ENCODE assay signal across 10 mouse cellular contexts in genomic region chr1:155074856-155075255, GRCm38 (mm10). TPM values are rescaled to one million over a fixed set of nuclear protein-coding genes. Genes with fewer than 3 reads are reported as not detected.
A peak's percentile ranks its signal among the peaks of the same experiment; 100 is the strongest.
DNase-seq lines count a peak whose midpoint lies in the region; ATAC-seq and TF ChIP-seq lines count a peak whose summit lies in the region.
"Had no signal": no experiment of that assay in that cellular context is flagged by ENCODE, and none has a peak within 500 bp of the region (broad histone marks: within the 10 kb centered on the region; RNA-seq: fewer than 3 reads in every experiment).

No protein-coding gene starts in this region.

- 48% methylated on average over 7 of the region's 7 CpGs for WGBS in liver, embryonic 11.5 days
- WGBS in liver, embryonic 16.5 days (ENCODE audit: insufficient replicate concordance): 54% methylated on average over 7 of the region's 7 CpGs
- 41% methylated on average over 7 of the region's 7 CpGs for WGBS in stomach, postnatal 0 days
- WGBS in hindbrain, embryonic 12.5 days: 67% methylated on average over 7 of the region's 7 CpGs

- no peak for ATAC-seq in liver, embryonic 11.5 days (replicated peaks; ENCODE audit: low FRiP score)
- peak; percentile 74 for ATAC-seq in liver, embryonic 16.5 days (ENCODE audit: low read depth)
- peak; percentile 91 for ATAC-seq in stomach, postnatal 0 days (ENCODE audit: low FRiP score, low TSS enrichment)
- ATAC-seq in hindbrain, embryonic 12.5 days (ENCODE audit: low FRiP score): no peak
- ATAC-seq in monocyte, adult 5-6 weeks (replicated peaks; ENCODE audit: insufficient number of reproducible peaks, low FRiP score, low TSS enrichment, poor library complexity, severe bottlenecking): no peak

- H3K4me3 ChIP-seq in liver, embryonic 11.5 days (ENCODE audit: low read depth, low read length): no peak overlapping the region
- H3K4me3 ChIP-seq in brown adipose tissue, adult 24 weeks (ENCODE audit: insufficient read depth, low read depth, low read length): no peak overlapping the region
- no peak overlapping the region for H3K4me3 ChIP-seq in liver, embryonic 16.5 days (ENCODE audit: low read depth, low read length)
- no peak overlapping the region for H3K4me3 ChIP-seq in stomach, postnatal 0 days (ENCODE audit: low read depth, low read length)
- H3K4me3 ChIP-seq in hindbrain, embryonic 12.5 days: no peak overlapping the region

- no peaks in the 10 kb centered on the region for H3K9me3 ChIP-seq in liver, embryonic 11.5 days (ENCODE audit: control insufficient read depth, low read length)
- no peaks in the 10 kb centered on the region for H3K9me3 ChIP-seq in liver, embryonic 16.5 days (replicated peaks; ENCODE audit: control insufficient read depth, low read length)
- H3K9me3 ChIP-seq in stomach, postnatal 0 days (ENCODE audit: control insufficient read depth, low read length): no peaks in the 10 kb centered on the region
- no peaks in the 10 kb centered on the region for H3K9me3 ChIP-seq in hindbrain, embryonic 12.5 days (replicated peaks)

- peaks cover 21% of the 10 kb centered on the region for H3K4me1 ChIP-seq in liver, embryonic 11.5 days (replicated peaks; ENCODE audit: control insufficient read depth, insufficient read depth, low read length)
- H3K4me1 ChIP-seq in brown adipose tissue, adult 24 weeks (ENCODE audit: control insufficient read depth, insufficient read depth, insufficient read length, low read length): peaks cover 55% of the 10 kb centered on the region
- H3K4me1 ChIP-seq in liver, embryonic 16.5 days (ENCODE audit: control insufficient read depth, low read depth, low read length): peaks cover 12% of the 10 kb centered on the region
- H3K4me1 ChIP-seq in stomach, postnatal 0 days (replicated peaks; ENCODE audit: control insufficient read depth, insufficient read depth): peaks cover 4% of the 10 kb centered on the region
- H3K4me1 ChIP-seq in hindbrain, embryonic 12.5 days: peaks cover 51% of the 10 kb centered on the region

- no peaks in the 10 kb centered on the region for H3K36me3 ChIP-seq in liver, embryonic 11.5 days (ENCODE audit: control insufficient read depth, insufficient read depth, low read length)
- H3K36me3 ChIP-seq in liver, embryonic 16.5 days (ENCODE audit: control insufficient read depth, insufficient read depth): no peaks in the 10 kb centered on the region
- H3K36me3 ChIP-seq in stomach, postnatal 0 days (ENCODE audit: control insufficient read depth, insufficient read depth, low read length): no peaks in the 10 kb centered on the region
- no peaks in the 10 kb centered on the region for H3K36me3 ChIP-seq in hindbrain, embryonic 12.5 days

- H3K4me2 ChIP-seq in liver, embryonic 11.5 days: no peak overlapping the region
- H3K4me2 ChIP-seq in liver, embryonic 16.5 days (ENCODE audit: low read depth, low read length): no peak overlapping the region
- no peak overlapping the region for H3K4me2 ChIP-seq in stomach, postnatal 0 days (replicated peaks; ENCODE audit: low read depth)
- no peak overlapping the region for H3K4me2 ChIP-seq in hindbrain, embryonic 12.5 days (replicated peaks)

- H3K27ac ChIP-seq in liver, embryonic 11.5 days (ENCODE audit: low read depth, low read length): no peak overlapping the region; the same call in 1 of the 2 replicates
- H3K27ac ChIP-seq in brown adipose tissue, adult 24 weeks (replicated peaks; ENCODE audit: low read depth, low read length): peak overlapping the region; percentile 12; the same call in 1 of the 2 replicates
- peak overlapping the region; percentile 60 for H3K27ac ChIP-seq in liver, embryonic 16.5 days (ENCODE audit: low read length)
- peak overlapping the region; percentile 85 for H3K27ac ChIP-seq in stomach, postnatal 0 days (replicated peaks)
- no peak overlapping the region for H3K27ac ChIP-seq in hindbrain, embryonic 12.5 days

- TF ChIP-seq CTCF in stomach, postnatal 0 days (IDR thresholded peaks at IDR 0.05; ENCODE audit: low read depth): peak; percentile 31

- peaks cover 7% of the 10 kb centered on the region; the same call in 1 of the 2 replicates for H3K27me3 ChIP-seq in liver, embryonic 11.5 days (replicated peaks; ENCODE audit: control insufficient read depth, insufficient read depth, low read length)
- H3K27me3 ChIP-seq in liver, embryonic 16.5 days (ENCODE audit: control insufficient read depth, insufficient read depth, low read depth, low read length): no peaks in the 10 kb centered on the region
- H3K27me3 ChIP-seq in stomach, postnatal 0 days (ENCODE audit: control insufficient read depth, insufficient read depth, low read length): no peaks in the 10 kb centered on the region
- H3K27me3 ChIP-seq in hindbrain, embryonic 12.5 days: no peaks in the 10 kb centered on the region

- DNase-seq in liver: peak; percentile 32
- no peak for DNase-seq in liver, embryonic 11.5 days (ENCODE audit: low spot score)
- peak; percentile 84 for DNase-seq in stomach, postnatal 0 days (ENCODE audit: low spot score)
- no peak for DNase-seq in spleen, adult 12 weeks (ENCODE audit: low spot score)
- DNase-seq: kidney, postnatal 14 days; midbrain, embryonic 14.5 days had no signal

- TF ChIP-seq EP300 in stomach, postnatal 0 days (optimal IDR thresholded peaks at IDR 0.05): peak; percentile 85

- no peak overlapping the region for H3K9ac ChIP-seq in liver, embryonic 11.5 days (ENCODE audit: low read depth, low read length)
- no peak overlapping the region for H3K9ac ChIP-seq in liver, embryonic 16.5 days (ENCODE audit: low read depth, low read length)
- H3K9ac ChIP-seq in stomach, postnatal 0 days (ENCODE audit: low read length): no peak overlapping the region
- no peak overlapping the region for H3K9ac ChIP-seq in hindbrain, embryonic 12.5 days

RNA-seq across cellular contexts. Expression of gene Ier5, which starts 24.6 kb away (rescaled TPM):
- polyA plus RNA-seq in liver, embryonic 11.5 days (2014; fragmentation: Nextera tagmentation; extraction: Ambion mirVana): 6.7 and 7.3 TPM in 2 replicates
- 3.2 and 5.6 TPM in 2 replicates for polyA plus RNA-seq in brown adipose tissue, adult 24 weeks (2012; ENCODE audit: insufficient read depth, insufficient read length, missing spikeins)
- polyA plus RNA-seq in liver, embryonic 16.5 days (2015; fragmentation: Nextera tagmentation; extraction: Ambion mirVana): 1.3 and 1.6 TPM in 2 replicates
- 7.3 and 11.2 TPM in 2 replicates for polyA plus RNA-seq in stomach, postnatal 0 days (2015; fragmentation: Nextera tagmentation; extraction: Ambion mirVana)
- polyA plus RNA-seq in hindbrain, embryonic 12.5 days (2016; fragmentation: Nextera tagmentation; extraction: Ambion mirVana): 16.5 and 17.7 TPM in 2 replicates
- 118 to 240 TPM (median 139 TPM) in 3 replicates for total RNA-seq in monocyte, adult 5-6 weeks (2017)

Comparison
In these comparisons a context has a peak if more than half of its experiments do, and no peak if none do; other contexts are left out.
1. DNase-seq: peak in liver (single experiment) and stomach, postnatal 0 days (single experiment); none in liver, embryonic 11.5 days (single experiment) and spleen, adult 12 weeks (single experiment).
2. ATAC-seq: peak in liver, embryonic 16.5 days (single experiment) and stomach, postnatal 0 days (single experiment); none in liver, embryonic 11.5 days (single experiment), hindbrain, embryonic 12.5 days (single experiment) and monocyte, adult 5-6 weeks (single experiment).
3. H3K27ac ChIP-seq: peak in brown adipose tissue, adult 24 weeks (single experiment), liver, embryonic 16.5 days (single experiment) and stomach, postnatal 0 days (single experiment); none in liver, embryonic 11.5 days (single experiment) and hindbrain, embryonic 12.5 days (single experiment).